Mouse (Mus musculus): ENCODE measurements around the gene Tshr.

The Tshr gene

DNA sequence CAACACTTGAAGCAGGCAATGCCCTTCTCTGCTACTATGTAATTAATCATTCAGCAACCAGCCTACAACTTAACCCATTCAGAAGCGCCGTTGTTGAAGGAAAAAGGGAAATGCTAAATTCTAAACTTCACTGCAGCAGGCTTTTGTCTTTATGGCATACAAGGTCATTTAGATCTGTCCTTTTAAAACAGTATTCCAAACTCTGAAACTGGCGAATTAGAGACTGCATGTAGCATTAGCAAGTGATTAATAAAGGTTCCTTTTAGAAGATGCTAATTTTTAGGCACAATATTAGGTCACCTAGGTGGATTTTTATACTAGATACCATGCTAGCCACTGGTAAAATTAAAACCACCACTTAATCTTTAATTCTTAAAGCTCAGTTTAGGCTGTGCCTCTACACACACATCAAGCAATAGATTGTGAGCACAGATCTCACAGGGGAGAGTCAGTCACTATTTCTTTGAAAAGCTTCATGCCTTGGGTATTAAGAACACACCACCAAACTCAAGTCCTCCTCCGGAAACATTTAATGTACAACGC, 203.2 kb downstream of the Tshr start:
- no peak for DNase-seq (ENCODE audit: low read depth, low spot score)

DNA sequence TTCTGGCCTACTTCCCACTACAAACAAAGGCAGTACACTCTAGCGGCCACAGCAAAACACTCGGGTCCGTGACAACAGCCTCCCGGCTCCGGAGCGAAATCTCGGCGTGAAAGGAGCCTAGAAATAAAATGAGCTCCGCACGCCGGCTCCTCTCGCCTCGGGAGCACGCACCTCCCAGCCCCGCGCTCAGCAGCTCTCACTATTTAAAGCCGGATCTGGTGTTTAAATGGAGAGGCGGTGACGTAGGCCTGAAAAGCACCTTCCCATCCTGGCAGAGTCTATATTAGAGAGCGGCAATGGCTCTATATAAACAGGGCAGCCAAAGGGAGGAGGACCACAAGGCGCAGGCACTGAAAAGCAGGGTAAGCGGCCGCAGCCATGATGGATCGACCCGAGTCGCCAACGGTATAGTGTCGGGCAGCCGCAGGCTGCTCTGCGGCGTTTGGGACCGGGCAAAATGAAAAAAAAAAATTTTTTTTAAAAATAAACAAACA, 203.9 kb downstream of the Tshr start:
- peak; percentile 97 for DNase-seq (ENCODE audit: low read depth, low spot score)

DNA sequence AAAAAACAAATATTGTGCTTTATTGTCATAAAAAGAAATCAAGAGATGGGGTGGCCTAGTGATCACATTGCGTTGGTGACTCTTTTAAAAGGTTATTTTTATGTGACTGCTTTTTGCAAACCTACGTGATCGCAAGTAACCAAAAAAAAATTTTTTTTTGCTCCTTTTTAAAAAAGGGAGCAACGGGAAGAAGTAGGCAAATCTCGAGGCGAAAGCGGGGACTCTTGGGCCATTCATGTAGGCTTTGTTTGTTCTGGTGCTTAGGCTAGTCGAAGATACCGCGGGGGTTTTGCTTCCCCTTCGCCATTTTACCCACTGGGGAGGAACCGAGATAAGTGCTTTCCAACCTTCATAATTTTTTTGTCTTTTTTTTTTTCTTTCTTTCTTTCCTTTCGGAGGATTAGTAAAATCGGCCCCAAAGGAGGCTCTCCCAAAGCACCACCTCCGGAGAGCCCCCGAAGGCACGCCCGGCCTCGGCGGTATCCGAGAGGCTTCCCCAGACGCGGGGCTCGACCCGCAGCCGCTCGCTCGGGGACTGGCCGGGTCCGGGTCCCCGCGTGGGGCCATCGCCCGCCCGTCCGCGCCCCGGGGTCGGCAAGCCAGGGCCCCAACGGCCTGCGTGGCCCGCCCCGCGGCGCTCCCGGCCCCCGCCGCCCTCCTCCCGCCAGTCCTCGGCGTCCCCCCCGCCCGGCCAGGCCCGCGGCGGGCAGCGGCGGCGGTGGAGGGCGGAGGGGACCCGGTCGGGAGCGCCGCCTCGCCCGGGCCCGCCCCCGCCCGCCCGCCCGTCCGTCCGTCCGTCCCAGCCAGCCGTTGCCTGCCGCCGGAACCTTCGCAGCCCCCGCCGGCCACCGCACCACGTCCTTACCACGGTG, 204.5 kb downstream of the Tshr start:
- peak; percentile 25 for DNase-seq (ENCODE audit: low read depth, low spot score)

DNA sequence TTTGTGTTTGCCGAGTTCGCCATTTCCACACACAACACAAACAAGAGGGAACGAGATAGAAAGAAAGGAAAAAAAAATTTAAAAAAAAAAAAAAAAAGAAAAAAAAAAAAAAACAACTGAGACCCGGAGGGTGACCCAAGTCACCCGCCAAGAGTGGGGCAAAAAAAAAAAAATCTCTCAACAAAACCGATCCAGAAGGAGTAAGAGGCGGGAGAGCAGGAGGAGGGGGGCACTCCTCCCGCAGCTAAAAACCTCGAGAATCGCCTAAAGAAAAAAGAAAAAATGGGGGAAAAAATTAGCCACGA, 205.1 kb downstream of the Tshr start:
- DNase-seq (ENCODE audit: low read depth, low spot score): no peak

DNA sequence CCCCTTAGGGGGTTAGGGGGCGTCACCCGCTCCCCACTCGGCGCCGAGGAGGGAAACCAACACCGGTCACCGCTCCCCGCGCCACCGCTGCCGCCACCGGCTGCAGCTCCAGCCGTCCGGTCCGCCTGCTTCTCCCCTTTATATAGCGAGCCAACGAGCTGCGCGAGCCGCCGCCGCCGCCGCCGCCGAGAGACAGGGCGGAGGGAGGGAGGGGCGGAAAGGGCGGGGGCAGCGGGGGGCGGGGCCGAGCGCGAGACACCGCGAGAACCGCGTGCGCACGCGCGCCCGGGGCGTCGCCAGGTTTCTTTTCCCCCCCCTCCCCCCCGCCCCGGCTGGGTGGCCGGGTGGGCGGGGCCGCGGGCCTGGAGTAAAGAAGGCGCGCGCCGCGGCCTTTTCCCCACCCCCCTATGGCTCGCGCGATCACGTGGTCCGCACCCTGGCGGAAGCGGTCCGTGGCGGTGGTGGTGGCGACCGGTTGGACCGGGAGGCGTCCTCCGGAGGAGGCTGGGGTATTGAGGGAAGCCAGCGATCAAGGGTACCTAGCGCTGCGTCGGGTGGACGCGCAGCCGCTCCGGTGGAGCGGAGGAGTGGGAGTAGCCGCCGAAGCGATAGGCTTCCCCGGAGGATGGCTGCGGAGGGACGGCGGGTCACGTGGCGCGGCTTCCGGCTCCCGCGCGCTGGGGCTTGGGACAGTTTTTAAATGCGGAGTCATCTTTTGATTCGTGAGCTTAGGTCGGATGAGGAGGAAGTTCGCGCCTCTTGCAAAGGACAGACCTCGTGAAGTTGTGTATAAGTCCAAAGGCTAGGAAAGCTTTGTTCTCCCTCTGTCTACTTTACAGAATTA, 205.7 kb downstream of the Tshr start, which contains the start of gene Gtf2a1:
Gene Gtf2a1 (minus strand): TSS at position 641 of the 844 bp plus-strand sequence.
- DNase-seq (ENCODE audit: low read depth, low spot score): peak; percentile 95

DNA sequence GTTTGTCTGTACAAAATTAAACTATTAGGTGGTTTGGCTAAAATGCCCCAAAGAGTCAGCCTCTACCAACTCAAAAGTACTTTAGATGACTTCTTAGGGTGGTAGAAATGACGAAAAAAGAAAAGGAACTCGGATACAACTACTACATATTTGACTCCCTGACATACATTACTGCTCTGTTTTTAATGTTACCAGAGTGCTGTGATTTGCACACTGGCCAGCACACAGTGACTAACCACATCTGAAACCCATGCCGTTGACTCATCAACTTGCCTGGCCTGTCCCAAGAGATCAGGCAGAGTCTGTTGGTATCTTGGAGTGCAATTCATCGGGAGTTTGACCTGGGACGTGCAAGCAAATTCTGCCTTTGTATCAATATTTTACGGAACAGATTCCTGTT, 206.4 kb downstream of the Tshr start:
- peak; percentile 57 for DNase-seq (ENCODE audit: low read depth, low spot score)

DNA sequence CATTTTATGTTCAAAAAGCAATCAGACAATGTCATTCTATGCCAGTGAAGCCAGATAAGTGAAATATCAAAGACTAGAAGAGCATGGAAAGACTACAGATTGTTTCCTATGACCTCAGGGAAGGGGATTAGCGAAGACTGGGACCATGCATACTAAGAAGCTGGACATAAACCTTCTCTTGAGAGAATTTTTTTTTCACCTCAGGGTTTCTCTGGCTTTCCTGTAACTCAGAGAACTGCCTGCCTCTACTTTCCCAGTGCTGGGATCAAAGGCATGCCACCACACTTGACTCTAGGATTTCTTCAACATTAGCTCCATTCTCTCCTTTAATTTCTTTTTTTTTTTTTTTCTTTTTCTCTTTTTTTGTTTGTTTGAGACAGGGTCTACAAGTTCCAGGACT, 206.8 kb downstream of the Tshr start:
- no peak for DNase-seq (ENCODE audit: low read depth, low spot score)

DNA sequence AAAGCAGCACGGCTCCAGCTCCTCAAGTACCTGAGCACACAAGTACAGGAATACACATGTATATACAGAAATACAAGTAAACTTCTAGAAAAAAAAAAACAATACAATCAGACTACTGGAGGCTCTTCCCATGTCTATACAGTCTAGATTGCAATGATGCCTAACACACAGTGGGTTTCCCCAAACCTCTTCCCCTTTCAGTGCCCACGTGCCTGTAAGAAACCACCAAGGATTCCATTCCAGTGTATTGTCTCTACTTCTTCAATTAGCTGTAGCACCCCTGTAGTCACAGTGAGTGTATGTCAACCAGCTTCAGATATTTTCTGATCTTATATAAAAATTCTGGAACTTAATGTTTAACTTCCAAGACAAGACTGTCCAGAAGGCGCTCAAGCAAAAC, 207.8 kb downstream of the Tshr start:
- no peak for DNase-seq (ENCODE audit: low read depth, low spot score)

All from skeletal muscle tissue, adult 2 months (tissue).